Mouse (Mus musculus): Measurements from ENCODE around the gene Opcml.

The Opcml gene

DNA sequence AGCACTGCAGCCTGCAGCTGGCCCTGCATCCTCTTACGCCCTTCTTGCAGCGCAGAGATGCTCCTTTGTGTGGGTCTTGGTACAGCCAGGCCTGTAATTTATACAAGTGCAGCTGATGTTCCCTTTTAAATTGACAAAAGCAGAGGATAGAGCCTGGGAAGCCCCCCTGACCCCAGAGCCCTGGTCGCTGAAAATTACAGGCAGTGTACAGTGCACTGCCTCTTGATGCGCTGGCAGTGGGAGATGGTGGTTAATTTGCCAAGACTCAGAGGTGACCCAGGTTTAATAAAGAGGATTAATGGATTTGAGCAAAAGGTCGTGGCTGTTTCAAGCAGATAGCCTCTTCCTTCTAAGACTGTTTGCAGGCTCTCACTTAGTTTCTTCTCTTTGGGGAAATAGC is 39.9 kb downstream of the Opcml start:
- in situ Hi-C loops (cut with MboI, MseI), result loop anchor here (5.0 kb wide), 1 partner anchor 837 kb away; no protein-coding TSS in a partner anchor

DNA sequence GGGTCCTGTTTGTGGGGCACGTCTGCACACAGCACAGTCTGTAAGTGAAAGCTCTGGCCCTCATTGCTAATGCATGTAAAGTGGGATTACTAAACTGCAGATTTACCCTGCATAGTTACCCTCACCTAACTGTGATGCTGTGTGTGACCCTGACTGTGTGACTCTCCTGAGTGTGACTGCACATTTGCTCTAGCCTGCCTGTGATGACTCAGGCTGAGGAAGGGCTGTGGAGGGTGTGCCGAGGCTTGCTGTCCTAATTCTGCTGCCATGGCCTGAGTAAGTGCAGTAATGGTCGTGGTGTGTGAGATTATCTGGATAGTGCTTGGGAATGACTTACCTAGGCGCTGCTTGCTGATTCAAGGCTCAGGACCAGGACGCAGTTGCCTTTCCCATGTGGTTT is 52.2 kb downstream of the Opcml start:
- in situ Hi-C loops (cut with MboI, MseI), result no loop called here

DNA sequence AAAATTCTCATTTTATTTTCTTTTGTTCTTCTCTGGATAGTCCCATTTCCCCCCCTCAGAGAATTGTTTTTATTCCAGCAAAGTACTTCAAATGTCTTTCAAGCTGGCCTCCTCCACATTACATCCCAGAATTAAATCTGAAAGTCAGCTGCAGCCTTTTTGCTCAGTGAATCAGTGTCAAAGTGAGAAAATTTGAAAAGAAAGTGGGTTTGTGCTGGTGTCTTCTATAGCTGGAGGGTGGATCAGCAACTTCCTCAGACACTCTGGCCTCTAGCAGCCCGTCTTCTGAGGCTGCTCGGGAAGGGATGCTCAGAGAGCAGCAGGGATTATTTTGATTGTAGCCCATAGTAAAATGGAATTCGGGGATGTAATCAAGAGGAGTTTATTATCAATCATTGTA is 81.0 kb downstream of the Opcml start:
- in situ Hi-C loops (cut with MboI, MseI), result no loop called here

DNA sequence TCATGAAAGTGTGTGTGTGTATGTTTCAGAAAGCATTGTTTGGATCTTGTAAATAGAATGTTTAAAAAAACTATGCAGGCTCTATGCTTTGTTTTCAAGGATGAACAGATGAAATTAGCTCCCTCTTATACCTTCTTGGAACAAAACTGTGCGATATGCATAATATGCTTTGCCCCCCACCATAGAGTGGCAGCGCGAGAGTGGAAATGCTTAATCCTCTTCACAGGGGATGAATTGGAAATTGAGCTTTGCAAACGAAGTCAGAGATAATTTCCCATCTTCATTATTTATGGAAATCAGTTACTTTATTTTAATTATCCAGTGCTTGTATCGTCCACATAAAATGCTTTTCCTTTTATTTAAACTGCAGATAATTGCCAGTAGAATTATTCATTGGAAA is 99.1 kb downstream of the Opcml start:
- in situ Hi-C loops (cut with MboI, MseI), result no loop called here

DNA sequence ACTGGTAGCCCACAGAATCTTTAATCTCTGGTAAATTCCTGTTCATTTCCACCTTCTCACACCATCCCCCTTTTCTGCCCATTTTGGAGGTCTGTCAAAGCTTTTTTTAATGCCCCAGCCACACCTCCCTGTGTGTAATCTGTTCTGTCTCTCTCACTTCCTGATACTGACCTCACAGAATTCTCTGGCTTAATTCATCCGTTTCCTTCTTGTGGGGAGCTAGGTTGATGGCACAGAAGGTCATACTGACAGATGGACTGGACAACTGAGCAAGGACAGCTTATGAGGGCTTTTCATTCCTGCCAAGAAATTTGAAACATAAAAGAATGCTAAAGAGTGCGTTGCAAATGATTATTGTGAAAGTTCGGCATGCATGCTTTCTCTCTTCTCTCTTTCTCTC is 126.7 kb downstream of the Opcml start:
- in situ Hi-C loops (cut with MboI, MseI), result no loop called here

DNA sequence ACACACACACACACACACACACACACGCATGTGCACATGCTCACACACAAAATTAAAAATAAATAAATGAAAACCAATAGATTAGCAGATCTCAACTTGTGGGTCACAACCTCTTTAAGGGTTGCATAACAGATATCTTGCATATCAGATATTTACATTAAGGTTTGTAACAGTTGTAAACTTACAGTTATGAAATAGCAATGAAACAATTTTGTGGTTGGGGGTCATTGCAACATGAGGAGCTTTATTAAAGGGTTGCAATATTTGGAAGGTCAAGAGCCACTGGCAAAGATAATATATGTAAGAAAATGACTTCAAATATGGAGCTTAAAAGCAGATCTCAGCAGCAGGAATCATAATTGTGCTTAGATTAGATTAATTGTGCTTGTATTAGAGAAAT is 132.9 kb downstream of the Opcml start:
- in situ Hi-C loops (cut with MboI, MseI), result no loop called here

DNA sequence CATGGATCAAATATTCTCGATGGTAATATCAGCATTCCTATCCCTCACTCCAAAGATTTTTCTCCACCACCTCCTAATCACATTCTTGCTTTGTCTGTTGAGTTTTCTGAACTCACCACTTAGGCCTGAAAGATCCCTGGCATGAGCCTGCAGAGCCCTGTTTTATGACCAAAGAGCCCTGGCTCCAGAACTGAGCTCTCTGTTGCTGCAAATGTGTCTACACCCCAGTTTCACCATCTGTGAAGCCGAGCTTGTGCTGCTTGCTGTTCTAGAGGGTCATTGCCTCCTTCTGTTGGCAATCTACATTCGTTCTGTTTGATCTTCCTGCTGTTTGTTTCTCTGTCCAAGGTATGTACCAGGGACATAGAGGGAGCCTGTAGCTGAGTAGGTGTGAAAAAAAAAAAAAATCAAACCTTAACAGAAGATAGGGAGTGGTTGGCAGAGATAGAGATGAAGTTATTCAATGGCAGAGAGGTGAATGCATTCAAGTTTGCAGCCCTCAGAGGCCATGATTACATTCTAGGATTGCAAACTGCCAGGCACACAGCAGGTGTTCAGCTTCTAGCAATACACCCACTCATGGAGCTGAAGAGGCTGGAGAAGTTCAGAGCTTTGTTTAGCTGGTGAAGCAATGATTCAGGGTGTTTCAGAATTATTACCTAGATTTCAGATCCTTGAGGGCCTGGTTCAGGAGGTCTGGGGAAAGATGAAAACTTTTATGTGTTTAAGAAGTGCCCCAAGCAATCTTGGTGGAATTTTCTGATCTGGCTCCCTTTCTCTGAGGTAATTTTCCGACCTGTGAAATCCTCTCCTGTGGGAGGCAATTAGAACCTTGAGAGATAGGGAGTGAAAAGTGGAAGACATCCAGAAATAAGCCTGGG is 133.6 kb downstream of the Opcml start:
- in situ Hi-C loops (cut with MboI, MseI), result no loop called here

DNA sequence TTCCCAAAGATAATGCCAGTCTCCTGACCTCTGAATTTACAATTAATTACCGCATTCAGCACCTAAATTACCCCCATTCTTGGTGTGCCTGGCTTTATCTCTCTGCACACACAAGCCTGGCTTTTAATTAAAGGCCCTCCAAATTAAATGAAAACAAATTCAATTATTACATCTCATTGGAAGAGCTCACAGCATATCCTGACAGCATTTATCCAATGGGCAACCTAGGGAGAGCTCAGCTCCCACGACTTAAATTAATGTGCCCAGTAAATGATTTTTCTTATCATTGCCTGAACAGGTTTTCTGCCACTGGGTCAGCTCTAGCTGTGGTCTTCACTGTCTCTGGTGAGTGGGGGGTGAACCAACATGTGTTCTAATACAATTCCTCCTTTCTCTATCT is 135.1 kb downstream of the Opcml start:
- in situ Hi-C loops (cut with MboI, MseI), result no loop called here

DNA sequence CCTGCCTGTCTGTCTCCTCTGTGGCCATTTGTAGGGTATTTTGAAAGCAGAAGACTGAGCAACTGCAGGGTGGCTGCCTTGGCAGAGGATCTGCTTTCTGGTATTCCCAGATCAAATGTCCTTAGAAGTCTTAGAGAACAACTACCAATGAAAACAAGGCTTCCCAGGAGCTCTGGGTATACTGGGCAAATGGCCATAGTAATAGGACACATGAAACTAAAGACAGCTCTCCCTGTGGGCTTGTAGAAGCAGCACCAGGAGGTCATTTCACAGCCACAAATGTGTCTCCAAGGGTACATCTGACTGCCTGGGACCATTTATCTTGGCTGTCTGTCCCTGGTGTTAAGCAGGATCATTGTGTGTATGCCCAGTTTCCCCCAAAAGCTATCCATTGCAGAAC is 146.7 kb downstream of the Opcml start:
- in situ Hi-C loops (cut with MboI, MseI), result no loop called here

DNA sequence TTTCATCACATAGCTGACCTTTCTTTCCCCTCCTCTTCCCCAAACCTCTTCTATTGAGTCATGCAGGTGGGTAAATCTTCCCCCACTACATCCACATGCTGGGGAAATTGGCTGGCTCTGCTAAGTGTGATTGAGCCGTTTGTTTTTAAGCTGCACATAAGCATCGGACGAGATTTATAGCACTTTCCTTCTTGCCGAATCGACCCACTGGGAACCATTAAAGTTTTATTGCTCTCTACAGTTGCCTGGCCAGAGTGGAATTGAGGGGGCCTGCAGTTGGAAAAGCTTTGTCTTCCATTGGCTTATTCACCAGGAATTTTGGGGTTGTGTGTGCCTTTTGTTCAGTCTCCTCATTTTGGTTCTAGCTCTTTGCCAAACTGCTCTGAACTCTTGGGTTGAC is 147.1 kb downstream of the Opcml start:
- in situ Hi-C loops (cut with MboI, MseI), result no loop called here

DNA sequence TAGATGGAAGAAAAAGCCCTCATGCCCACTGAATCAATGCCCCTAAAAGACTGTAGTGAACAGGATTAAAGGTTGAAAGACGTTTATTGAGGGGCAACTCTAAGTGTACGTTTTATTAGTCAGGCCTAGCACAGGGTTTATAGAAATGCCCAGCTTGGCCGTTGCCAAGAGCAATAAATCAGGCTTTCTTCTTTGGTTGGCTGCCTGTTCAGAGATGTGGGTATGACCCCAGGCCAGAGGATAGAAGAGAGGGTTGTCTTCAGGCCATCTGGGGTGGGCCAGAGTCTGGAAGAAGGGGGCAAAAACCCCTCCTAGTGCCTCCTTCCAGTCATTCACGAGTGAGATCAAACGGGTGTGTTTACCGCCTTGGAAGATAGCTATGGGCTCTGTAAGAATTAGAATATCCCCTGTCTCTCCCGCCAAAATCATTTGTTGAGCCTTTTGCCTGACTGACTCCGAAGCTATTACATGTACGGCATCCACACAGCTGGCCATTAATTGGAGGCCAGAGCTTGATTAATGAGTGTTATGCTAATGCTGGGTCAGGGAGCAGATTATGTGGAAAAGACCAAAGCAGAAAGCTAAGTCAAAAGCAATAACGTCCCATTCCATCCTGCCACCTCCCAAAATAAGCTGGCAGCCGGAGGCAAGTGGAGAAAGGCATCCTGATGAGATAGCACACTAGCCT is 154.9 kb downstream of the Opcml start:
- in situ Hi-C loops (cut with MboI, MseI), result no loop called here

DNA sequence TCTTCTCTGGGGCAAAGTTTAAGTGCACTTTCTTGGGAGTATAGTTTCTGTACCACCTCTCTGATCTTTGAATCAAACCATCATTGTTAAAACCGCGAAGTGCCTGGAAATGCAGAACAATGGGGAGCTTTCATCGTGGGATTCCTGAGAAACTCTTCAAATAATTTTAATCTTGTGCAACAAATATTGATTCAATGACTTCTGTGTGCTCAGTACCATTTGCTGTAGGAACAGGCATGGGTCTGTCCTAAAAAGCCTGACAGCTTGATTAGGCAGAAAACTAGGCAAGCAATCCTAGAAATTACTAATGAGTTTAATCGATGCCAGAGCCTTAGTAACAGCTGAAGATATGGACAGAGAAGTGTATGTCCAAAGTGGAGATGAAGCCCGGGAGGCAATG is 160.5 kb downstream of the Opcml start:
- in situ Hi-C loops (cut with MboI, MseI), result no loop called here

DNA sequence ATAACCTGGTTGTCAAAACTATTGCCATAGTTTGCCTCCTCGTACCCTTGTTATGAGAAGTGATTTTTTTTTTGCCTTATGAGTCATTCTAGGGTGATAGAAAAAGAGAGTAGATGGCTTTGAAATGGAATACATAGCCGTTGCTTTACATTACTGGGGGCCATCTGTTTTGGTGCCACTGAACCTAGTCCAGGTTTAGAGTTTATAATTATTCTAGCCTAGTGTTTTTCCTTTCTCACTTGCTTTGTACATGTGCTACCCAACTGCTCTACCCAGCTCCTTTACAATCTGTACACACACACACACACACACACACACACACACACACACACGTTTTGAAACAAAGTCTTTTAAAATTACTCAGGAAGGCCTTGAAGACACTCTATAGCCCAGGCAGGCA is 171.1 kb downstream of the Opcml start:
- in situ Hi-C loops (cut with MboI, MseI), result no loop called here

DNA sequence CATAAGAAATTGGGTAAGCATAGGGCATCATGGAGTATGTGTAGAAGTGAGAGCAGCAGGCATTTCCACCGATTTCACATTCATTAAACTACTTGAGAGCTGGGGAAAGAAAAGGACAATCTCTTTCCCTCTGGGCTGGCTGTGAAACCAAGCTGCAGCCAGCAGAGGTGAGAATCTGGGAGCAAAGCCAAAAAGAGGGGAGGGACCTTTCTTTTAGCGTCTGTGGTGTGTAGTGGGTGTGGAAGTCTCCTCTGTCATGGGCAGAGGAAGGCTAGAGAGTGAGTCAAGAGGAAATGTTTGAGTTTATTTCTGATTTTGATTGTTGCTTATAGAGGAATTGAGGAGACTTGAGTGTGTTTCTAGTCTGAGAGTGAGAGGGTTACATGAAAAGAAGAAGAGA is 172.8 kb downstream of the Opcml start:
- in situ Hi-C loops (cut with MboI, MseI), result no loop called here

DNA sequence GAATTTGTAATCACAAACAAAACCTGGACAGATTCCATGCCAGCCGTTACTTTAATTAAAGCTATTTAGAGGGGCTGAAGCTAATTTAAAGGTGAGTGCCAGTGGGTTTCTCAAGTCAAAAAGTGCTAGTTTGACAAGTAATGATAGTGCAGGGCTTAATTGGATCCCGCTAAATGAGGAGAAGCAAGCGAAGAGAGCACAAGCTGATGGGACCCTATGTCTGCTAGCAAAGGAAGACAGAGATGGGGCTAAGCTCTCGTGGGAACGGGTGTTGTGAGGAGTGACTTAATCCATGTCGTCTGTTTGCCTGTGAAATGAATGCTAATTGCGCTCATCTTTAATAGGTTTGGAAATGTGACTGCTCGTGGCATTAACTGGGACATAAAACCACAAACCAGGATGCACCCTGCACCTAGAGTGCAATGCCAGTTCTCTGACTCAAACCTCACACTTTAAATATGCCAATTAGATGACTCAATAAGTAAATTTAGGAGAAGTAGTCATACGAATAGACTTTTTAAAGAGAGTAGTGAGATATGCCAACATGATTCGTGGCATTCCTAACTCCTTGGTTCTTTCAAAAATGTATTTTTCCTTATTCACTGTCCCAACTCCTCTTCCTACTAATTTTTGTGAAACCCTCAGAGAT is 174.5 kb downstream of the Opcml start:
- in situ Hi-C loops (cut with MboI, MseI), result no loop called here

DNA sequence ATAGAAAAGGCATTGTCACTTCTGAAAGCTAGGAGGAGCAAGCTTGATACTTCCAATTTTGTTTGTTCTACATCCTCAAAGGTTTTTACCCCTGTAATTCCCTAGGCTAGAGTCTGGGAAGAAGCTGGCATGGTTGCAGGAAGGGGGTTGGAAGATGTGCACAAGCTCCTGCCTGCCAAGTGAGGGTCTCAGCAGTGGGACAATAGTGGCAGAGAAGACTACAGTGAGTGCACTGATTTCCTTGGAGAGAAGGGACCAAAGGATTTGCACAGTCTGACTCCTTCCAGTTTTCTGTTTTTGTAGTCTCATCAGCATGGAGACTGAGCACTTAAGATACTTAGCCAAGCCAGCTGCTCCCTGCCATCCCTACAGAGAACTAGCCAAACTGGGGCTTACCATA is 177.7 kb downstream of the Opcml start:
- in situ Hi-C loops (cut with MboI, MseI), result no loop called here

DNA sequence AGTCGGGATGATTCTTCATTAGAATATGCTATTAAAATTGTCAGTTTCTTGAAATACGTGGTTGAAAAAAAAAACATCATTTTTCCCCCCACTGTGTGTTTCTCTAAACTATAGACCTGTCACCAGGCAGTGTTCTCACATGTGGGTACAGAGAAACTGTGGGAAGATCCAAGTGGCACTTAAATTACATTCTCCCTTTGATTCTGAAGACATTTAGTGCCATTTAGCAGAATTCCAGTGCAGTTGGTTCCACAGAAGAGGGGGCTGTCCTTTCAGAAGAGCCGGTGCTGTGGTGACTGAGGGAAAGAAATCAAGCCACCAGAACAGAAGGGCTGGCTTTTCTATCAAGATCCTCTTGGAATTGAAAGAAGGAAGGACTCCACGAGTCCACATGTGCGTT is 181.7 kb downstream of the Opcml start:
- in situ Hi-C loops (cut with MboI, MseI), result no loop called here

DNA sequence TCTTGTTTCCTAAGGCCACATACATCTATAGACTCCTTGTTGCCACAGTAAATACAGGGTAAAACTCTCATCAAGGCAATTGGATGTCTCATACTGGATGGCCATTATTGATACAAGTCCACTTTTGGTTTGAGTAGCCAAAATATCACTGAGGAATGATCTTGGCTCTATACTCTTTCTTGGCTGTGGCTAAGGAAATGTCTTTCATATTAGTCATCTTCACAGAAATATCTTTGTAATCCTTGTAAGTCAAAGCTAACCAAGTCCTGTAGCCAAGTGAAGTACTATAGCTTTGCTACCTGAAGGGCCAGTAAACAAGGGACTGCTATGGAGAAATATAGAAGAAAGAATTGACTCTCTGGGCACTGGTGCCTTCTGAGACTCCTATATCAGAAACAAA is 192.0 kb downstream of the Opcml start:
- in situ Hi-C loops (cut with MboI, MseI), result no loop called here

DNA sequence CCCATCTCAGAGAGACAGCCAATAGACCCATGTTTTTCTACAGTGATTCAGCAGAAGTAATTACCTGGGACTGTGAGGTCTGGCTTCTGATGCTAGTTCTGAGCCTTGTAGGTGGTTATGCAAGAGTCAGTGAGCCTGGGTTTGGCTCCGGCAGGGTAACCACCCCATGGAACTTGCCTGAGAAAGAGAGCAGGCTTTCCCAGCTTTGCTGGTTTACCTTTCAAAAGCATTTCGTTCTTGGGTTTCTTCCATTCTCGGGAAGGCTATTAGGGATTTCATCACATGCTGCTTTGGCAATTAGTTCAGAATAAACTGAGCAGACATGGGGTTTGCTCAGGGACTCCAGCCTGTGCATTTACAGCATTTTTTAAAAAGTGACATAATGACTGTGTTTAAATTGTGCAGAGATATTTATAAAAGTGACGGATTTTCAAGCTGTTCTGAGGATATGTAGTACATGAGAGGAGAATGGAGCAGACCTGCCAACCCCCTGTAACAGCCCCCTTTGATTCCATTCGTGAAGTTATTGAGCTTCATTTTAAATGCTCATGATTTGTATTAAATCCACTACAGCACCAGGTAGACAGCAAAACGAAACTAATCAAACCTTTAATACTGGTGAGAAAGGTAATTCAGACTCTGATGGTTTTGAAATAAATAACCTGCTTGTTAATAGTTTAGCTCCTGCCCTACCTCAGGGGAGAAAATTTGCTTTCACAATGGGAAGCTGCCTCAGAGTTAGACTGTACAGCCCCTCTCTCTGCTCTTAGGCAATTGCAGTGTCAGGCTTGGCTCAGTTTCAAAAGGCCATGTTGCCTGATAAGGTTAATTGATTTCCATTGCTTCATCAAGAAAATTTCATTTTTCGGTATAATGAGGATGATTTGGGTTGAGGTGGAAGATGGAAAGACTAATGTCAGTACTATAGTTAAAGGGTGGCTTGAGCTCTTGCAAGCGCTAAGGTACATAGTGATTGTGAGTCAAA is 196.3 kb downstream of the Opcml start:
- in situ Hi-C loops (cut with MboI, MseI), result no loop called here

DNA sequence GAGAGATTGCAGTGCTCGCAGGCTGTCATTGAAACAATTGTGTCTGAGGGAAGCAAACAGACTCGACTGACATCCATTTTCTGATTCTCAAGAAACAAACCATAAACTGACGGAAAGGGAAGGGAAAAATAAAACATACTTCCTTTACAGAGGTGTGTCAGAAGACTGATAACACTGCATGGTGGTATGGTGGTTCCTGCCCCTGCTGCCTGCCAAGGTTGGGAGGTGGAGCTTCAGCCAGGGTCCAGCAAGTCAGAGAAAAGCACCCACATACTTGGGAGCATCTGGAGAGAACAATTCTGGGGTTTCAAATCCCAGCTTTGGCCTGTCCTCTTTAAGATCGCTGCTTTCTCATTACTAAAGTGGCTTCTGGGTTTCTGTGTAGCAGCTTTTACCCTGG is 201.0 kb downstream of the Opcml start:
- in situ Hi-C loops (cut with MboI, MseI), result no loop called here

DNA sequence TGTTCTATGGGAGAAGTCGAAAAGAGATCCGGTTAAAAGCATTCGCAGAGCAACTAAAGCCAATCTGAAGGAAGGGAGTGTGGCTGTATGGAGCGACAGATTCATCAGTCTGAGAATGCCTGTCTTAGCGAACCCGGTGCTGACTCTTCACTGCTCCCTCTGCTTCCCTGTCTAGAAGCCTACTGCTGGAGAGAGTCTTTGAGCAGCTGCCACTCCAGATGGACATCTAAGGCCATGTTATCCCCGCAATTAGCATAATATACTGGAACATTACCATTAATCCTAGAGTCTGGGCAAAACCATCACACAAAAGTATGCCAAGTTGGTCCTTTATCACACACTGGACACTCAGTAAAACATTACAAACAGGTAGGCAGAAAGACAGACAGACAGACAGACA is 206.0 kb downstream of the Opcml start:
- in situ Hi-C loops (cut with MboI, MseI), result no loop called here

DNA sequence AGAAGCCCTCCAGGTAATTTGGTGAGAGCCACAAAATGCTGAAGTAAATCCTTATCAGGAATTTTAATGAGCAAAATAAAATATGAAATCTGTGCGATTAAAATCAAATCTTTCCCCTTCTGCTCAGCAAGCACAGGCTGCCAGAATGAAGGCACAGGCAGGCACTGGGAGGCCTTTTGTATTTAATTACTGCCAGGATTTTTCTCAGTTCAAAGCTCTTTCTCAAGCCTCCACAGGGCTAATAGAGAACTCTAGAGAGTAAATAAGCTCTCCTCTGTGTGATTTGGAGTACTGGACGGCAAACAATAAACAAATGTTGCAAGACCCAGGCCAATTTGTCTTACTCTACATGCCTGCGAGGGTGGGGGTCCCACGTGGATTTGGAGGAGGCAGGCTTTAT is 208.2 kb downstream of the Opcml start:
- in situ Hi-C loops (cut with MboI, MseI), result no loop called here
